Comparison of ENCODE assay signal across 20 mouse cellular contexts in genomic region chr15:78632387-78632786, GRCm38 (mm10). TPM values are rescaled to one million over a fixed set of nuclear protein-coding genes. Genes with fewer than 3 reads are reported as not detected.
A peak's percentile ranks its signal among the peaks of the same experiment; 100 is the strongest.
DNase-seq lines count a peak whose midpoint lies in the region; ATAC-seq lines count a peak whose summit lies in the region.
"Had no signal": no experiment of that assay in that cellular context is flagged by ENCODE, and none has a peak within 500 bp of the region (broad histone marks: within the 10 kb centered on the region; RNA-seq: fewer than 3 reads in every experiment).

No protein-coding gene starts in this region.

- 0 out of 2 replicates have a peak, but pooled peaks have one; percentile 30 for ATAC-seq in forebrain, embryonic 12.5 days (ENCODE audit: low FRiP score)
- no peak for ATAC-seq in forebrain, embryonic 16.5 days
- ATAC-seq in hindbrain, embryonic 11.5 days (ENCODE audit: low FRiP score), result 0 out of 2 replicates have a peak, but pooled peaks have one; percentile 18
- no peak for ATAC-seq in hindbrain, embryonic 13.5 days (ENCODE audit: low FRiP score)
- ATAC-seq in midbrain, embryonic 14.5 days (ENCODE audit: low FRiP score, low TSS enrichment), result no peak
- ATAC-seq in midbrain, embryonic 15.5 days (replicated peaks), result no peak
- ATAC-seq in hindbrain, embryonic 14.5 days (ENCODE audit: low FRiP score), result no peak

- H3K4me1 ChIP-seq in forebrain, embryonic 12.5 days, result peaks cover 61% of the 10 kb centered on the region
- peaks cover 45% of the 10 kb centered on the region for H3K4me1 ChIP-seq in forebrain, embryonic 16.5 days (replicated peaks; ENCODE audit: control insufficient read depth, insufficient read depth, low read length)
- H3K4me1 ChIP-seq in hindbrain, embryonic 11.5 days (replicated peaks; ENCODE audit: control insufficient read depth, insufficient read depth, low read length), result peaks cover 20% of the 10 kb centered on the region
- peaks cover 62% of the 10 kb centered on the region for H3K4me1 ChIP-seq in hindbrain, embryonic 13.5 days (replicated peaks)
- peaks cover 28% of the 10 kb centered on the region for H3K4me1 ChIP-seq in midbrain, embryonic 14.5 days (ENCODE audit: control insufficient read depth, insufficient read depth, low read length)
- H3K4me1 ChIP-seq in midbrain, embryonic 15.5 days, result peaks cover 34% of the 10 kb centered on the region
- peaks cover 36% of the 10 kb centered on the region for H3K4me1 ChIP-seq in hindbrain, embryonic 14.5 days (replicated peaks; ENCODE audit: control insufficient read depth, insufficient read depth, low read length)
- H3K4me1 ChIP-seq: heart, embryonic 12.5 days had no signal

- H3K9ac ChIP-seq in forebrain, embryonic 12.5 days, result no peak overlapping the region
- no peak overlapping the region for H3K9ac ChIP-seq in forebrain, embryonic 16.5 days (replicated peaks; ENCODE audit: low read depth, low read length)
- no peak overlapping the region for H3K9ac ChIP-seq in hindbrain, embryonic 11.5 days (ENCODE audit: low read depth, low read length)
- H3K9ac ChIP-seq in hindbrain, embryonic 13.5 days, result no peak overlapping the region
- H3K9ac ChIP-seq in midbrain, embryonic 14.5 days (replicated peaks; ENCODE audit: low read length), result no peak overlapping the region
- H3K9ac ChIP-seq in midbrain, embryonic 15.5 days, result no peak overlapping the region
- H3K9ac ChIP-seq in hindbrain, embryonic 14.5 days, result no peak overlapping the region
- H3K9ac ChIP-seq: embryonic facial prominence, embryonic 15.5 days; heart, embryonic 12.5 days; hindbrain, embryonic 15.5 days had no signal

- DNase-seq in hindbrain, embryonic 11.5 days (ENCODE audit: low spot score), result peak; percentile 39
- peak; percentile 47 for DNase-seq in midbrain, embryonic 14.5 days
- DNase-seq in hindbrain, embryonic 14.5 days (ENCODE audit: low spot score), result no peak
- no peak for DNase-seq in left cerebral cortex, adult 11 months (ENCODE audit: low spot score)
- DNase-seq: adrenal gland, adult 8-10 months; adrenal gland, postnatal 36 days; cerebellum, adult 11 months; cerebellum, adult 8-10 months; cerebellum, postnatal 14 days; gastrocnemius, adult 2 months; gastrocnemius, postnatal 25 days; kidney, adult 11 months had no signal

- H3K4me3 ChIP-seq in forebrain, embryonic 12.5 days (replicated peaks), result no peak overlapping the region
- no peak overlapping the region for H3K4me3 ChIP-seq in forebrain, embryonic 16.5 days (replicated peaks; ENCODE audit: low read length)
- no peak overlapping the region for H3K4me3 ChIP-seq in hindbrain, embryonic 11.5 days (ENCODE audit: low read depth, low read length)
- H3K4me3 ChIP-seq in hindbrain, embryonic 13.5 days, result no peak overlapping the region
- no peak overlapping the region for H3K4me3 ChIP-seq in midbrain, embryonic 14.5 days (replicated peaks; ENCODE audit: low read depth, low read length)
- no peak overlapping the region for H3K4me3 ChIP-seq in midbrain, embryonic 15.5 days
- H3K4me3 ChIP-seq in hindbrain, embryonic 14.5 days (replicated peaks; ENCODE audit: low read length), result no peak overlapping the region
- H3K4me3 ChIP-seq: embryonic facial prominence, embryonic 15.5 days; erythroblast, embryonic 14.5 days; gastrocnemius, adult 2 months; heart, embryonic 12.5 days; hindbrain, embryonic 15.5 days had no signal

- H3K27ac ChIP-seq in forebrain, embryonic 12.5 days, result peak overlapping the region; percentile 39; the same call in 1 of the 2 replicates
- H3K27ac ChIP-seq in forebrain, embryonic 16.5 days (ENCODE audit: low read length), result no peak overlapping the region
- H3K27ac ChIP-seq in hindbrain, embryonic 11.5 days (ENCODE audit: low read depth, low read length), result no peak overlapping the region
- H3K27ac ChIP-seq in hindbrain, embryonic 13.5 days, result no peak overlapping the region; the same call in 1 of the 2 replicates
- H3K27ac ChIP-seq in midbrain, embryonic 14.5 days (replicated peaks; ENCODE audit: low read depth, low read length), result no peak overlapping the region
- H3K27ac ChIP-seq in midbrain, embryonic 15.5 days, result no peak overlapping the region
- 0 out of 2 replicates have a peak overlapping the region, but pooled peaks have one; percentile 14 for H3K27ac ChIP-seq in hindbrain, embryonic 14.5 days
- H3K27ac ChIP-seq: embryonic facial prominence, embryonic 15.5 days; gastrocnemius, adult 2 months had no signal

- H3K9me3 ChIP-seq in forebrain, embryonic 12.5 days, result no peaks in the 10 kb centered on the region
- no peaks in the 10 kb centered on the region for H3K9me3 ChIP-seq in forebrain, embryonic 16.5 days (ENCODE audit: control insufficient read depth, low read length)
- H3K9me3 ChIP-seq in hindbrain, embryonic 11.5 days (ENCODE audit: control insufficient read depth, low read length), result no peaks in the 10 kb centered on the region
- no peaks in the 10 kb centered on the region for H3K9me3 ChIP-seq in hindbrain, embryonic 13.5 days
- no peaks in the 10 kb centered on the region for H3K9me3 ChIP-seq in midbrain, embryonic 14.5 days (ENCODE audit: control insufficient read depth, low read length)
- H3K9me3 ChIP-seq in midbrain, embryonic 15.5 days, result no peaks in the 10 kb centered on the region
- no peaks in the 10 kb centered on the region for H3K9me3 ChIP-seq in hindbrain, embryonic 14.5 days (ENCODE audit: control insufficient read depth, low read length)
- H3K9me3 ChIP-seq: embryonic facial prominence, embryonic 15.5 days; heart, embryonic 12.5 days; hindbrain, embryonic 15.5 days had no signal

- 0 out of 2 replicates have a peak, but pooled peaks cover 3% of the 10 kb centered on the region for H3K27me3 ChIP-seq in forebrain, embryonic 12.5 days
- H3K27me3 ChIP-seq in forebrain, embryonic 16.5 days (replicated peaks; ENCODE audit: control insufficient read depth, insufficient read depth, low read length), result no peaks in the 10 kb centered on the region
- H3K27me3 ChIP-seq in hindbrain, embryonic 11.5 days (ENCODE audit: control insufficient read depth, insufficient read depth, low read length), result no peaks in the 10 kb centered on the region
- no peaks in the 10 kb centered on the region for H3K27me3 ChIP-seq in hindbrain, embryonic 13.5 days
- H3K27me3 ChIP-seq in midbrain, embryonic 14.5 days (ENCODE audit: control insufficient read depth, insufficient read depth, low read length), result no peaks in the 10 kb centered on the region
- H3K27me3 ChIP-seq in midbrain, embryonic 15.5 days (replicated peaks), result no peaks in the 10 kb centered on the region
- no peaks in the 10 kb centered on the region for H3K27me3 ChIP-seq in hindbrain, embryonic 14.5 days (ENCODE audit: control insufficient read depth, insufficient read depth, low read length)
- H3K27me3 ChIP-seq: hindbrain, embryonic 15.5 days had no signal

- 37% methylated on average over 2 of the region's 2 CpGs for WGBS in forebrain, embryonic 12.5 days
- WGBS in forebrain, embryonic 16.5 days, result 38% methylated on average over 2 of the region's 2 CpGs
- WGBS in hindbrain, embryonic 11.5 days, result 62% methylated on average over 2 of the region's 2 CpGs
- 54% methylated on average over 2 of the region's 2 CpGs for WGBS in hindbrain, embryonic 13.5 days
- 51% methylated on average over 2 of the region's 2 CpGs for WGBS in midbrain, embryonic 14.5 days
- WGBS in midbrain, embryonic 15.5 days, result 53% methylated on average over 2 of the region's 2 CpGs
- 48% methylated on average over 2 of the region's 2 CpGs for WGBS in hindbrain, embryonic 14.5 days

- H3K4me2 ChIP-seq in forebrain, embryonic 12.5 days, result no peak overlapping the region
- no peak overlapping the region for H3K4me2 ChIP-seq in forebrain, embryonic 16.5 days (ENCODE audit: low read length)
- H3K4me2 ChIP-seq in hindbrain, embryonic 11.5 days (replicated peaks; ENCODE audit: low read depth, low read length), result no peak overlapping the region
- H3K4me2 ChIP-seq in hindbrain, embryonic 13.5 days, result no peak overlapping the region
- H3K4me2 ChIP-seq in midbrain, embryonic 14.5 days (ENCODE audit: low read length), result no peak overlapping the region
- no peak overlapping the region for H3K4me2 ChIP-seq in midbrain, embryonic 15.5 days
- no peak overlapping the region for H3K4me2 ChIP-seq in hindbrain, embryonic 14.5 days (replicated peaks)
- H3K4me2 ChIP-seq: embryonic facial prominence, embryonic 15.5 days; heart, embryonic 12.5 days; hindbrain, embryonic 15.5 days had no signal

- no peaks in the 10 kb centered on the region for H3K36me3 ChIP-seq in forebrain, embryonic 12.5 days (replicated peaks)
- no peaks in the 10 kb centered on the region for H3K36me3 ChIP-seq in forebrain, embryonic 16.5 days (ENCODE audit: control insufficient read depth, insufficient read depth)
- no peaks in the 10 kb centered on the region for H3K36me3 ChIP-seq in hindbrain, embryonic 11.5 days (ENCODE audit: control insufficient read depth, insufficient read depth, low read length)
- H3K36me3 ChIP-seq in hindbrain, embryonic 13.5 days, result no peaks in the 10 kb centered on the region
- H3K36me3 ChIP-seq in midbrain, embryonic 14.5 days (ENCODE audit: control insufficient read depth, insufficient read depth, low read length), result no peaks in the 10 kb centered on the region
- H3K36me3 ChIP-seq in midbrain, embryonic 15.5 days (replicated peaks), result no peaks in the 10 kb centered on the region
- H3K36me3 ChIP-seq in hindbrain, embryonic 14.5 days (replicated peaks; ENCODE audit: control insufficient read depth, insufficient read depth), result no peaks in the 10 kb centered on the region
- H3K36me3 ChIP-seq: embryonic facial prominence, embryonic 15.5 days; heart, embryonic 12.5 days; hindbrain, embryonic 15.5 days had no signal

RNA-seq across cellular contexts. Expression of gene Cyth4, which starts 35.5 kb away (rescaled TPM):
- polyA plus RNA-seq in forebrain, embryonic 12.5 days (2016; fragmentation: Nextera tagmentation; extraction: Ambion mirVana), result 3.5 and 4.5 TPM in 2 replicates
- polyA plus RNA-seq in forebrain, embryonic 16.5 days (2015; fragmentation: Nextera tagmentation; extraction: Ambion mirVana), result 4.5 and 5.5 TPM in 2 replicates
- polyA plus RNA-seq in hindbrain, embryonic 11.5 days (2014; fragmentation: Nextera tagmentation; extraction: Ambion mirVana), result 2.1 and 4.4 TPM in 2 replicates
- 6.8 and 7.7 TPM in 2 replicates for polyA plus RNA-seq in hindbrain, embryonic 13.5 days (2015; fragmentation: Nextera tagmentation; extraction: Ambion mirVana)
- polyA plus RNA-seq in midbrain, embryonic 14.5 days (2014; fragmentation: Nextera tagmentation; extraction: Ambion mirVana), result 1.8 and 2.3 TPM in 2 replicates
- polyA plus RNA-seq in midbrain, embryonic 15.5 days (2015; fragmentation: Nextera tagmentation; extraction: Ambion mirVana), result 5.6 and 6.4 TPM in 2 replicates
- 2.5 and 3.8 TPM in 2 replicates for polyA plus RNA-seq in hindbrain, embryonic 14.5 days (2014; fragmentation: Nextera tagmentation; extraction: Ambion mirVana)

RNA-seq across cellular contexts. Expression of gene Rac2, which starts 59.8 kb away (rescaled TPM):
- polyA plus RNA-seq in forebrain, embryonic 12.5 days (2016; fragmentation: Nextera tagmentation; extraction: Ambion mirVana), result 2.6 and 4.6 TPM in 2 replicates
- 3.6 and 5.1 TPM in 2 replicates for polyA plus RNA-seq in forebrain, embryonic 16.5 days (2015; fragmentation: Nextera tagmentation; extraction: Ambion mirVana)
- 6.4 and 7.6 TPM in 2 replicates for polyA plus RNA-seq in hindbrain, embryonic 11.5 days (2014; fragmentation: Nextera tagmentation; extraction: Ambion mirVana)
- polyA plus RNA-seq in hindbrain, embryonic 13.5 days (2015; fragmentation: Nextera tagmentation; extraction: Ambion mirVana), result 6.3 and 8.8 TPM in 2 replicates
- 3.7 and 7.0 TPM in 2 replicates for polyA plus RNA-seq in midbrain, embryonic 14.5 days (2014; fragmentation: Nextera tagmentation; extraction: Ambion mirVana)
- 7.4 and 8.4 TPM in 2 replicates for polyA plus RNA-seq in midbrain, embryonic 15.5 days (2015; fragmentation: Nextera tagmentation; extraction: Ambion mirVana)
- polyA plus RNA-seq in hindbrain, embryonic 14.5 days (2014; fragmentation: Nextera tagmentation; extraction: Ambion mirVana), result 6.3 and 8.1 TPM in 2 replicates

Comparison
In these comparisons a context has a peak if more than half of its experiments do, and no peak if none do; other contexts are left out.
1. ATAC-seq: peak in forebrain, embryonic 12.5 days (single experiment) and hindbrain, embryonic 11.5 days (single experiment); none in forebrain, embryonic 16.5 days (single experiment), hindbrain, embryonic 13.5 days (single experiment), midbrain, embryonic 14.5 days (single experiment), midbrain, embryonic 15.5 days (single experiment) and hindbrain, embryonic 14.5 days (single experiment).
2. H3K27ac ChIP-seq: peak in forebrain, embryonic 12.5 days (single experiment) and hindbrain, embryonic 14.5 days (single experiment); none in forebrain, embryonic 16.5 days (single experiment), hindbrain, embryonic 11.5 days (single experiment), hindbrain, embryonic 13.5 days (single experiment), midbrain, embryonic 14.5 days (single experiment) and midbrain, embryonic 15.5 days (single experiment).
3. DNase-seq: peak in hindbrain, embryonic 11.5 days (single experiment) and midbrain, embryonic 14.5 days (single experiment); none in hindbrain, embryonic 14.5 days (single experiment) and left cerebral cortex, adult 11 months (single experiment).